Mouse (Mus musculus) cerebellum, postnatal 36 days (tissue): ENCODE results near the gene Crtc1.

Source experiments
- DNase-seq, 2 experiments: peaks; one replicate each; pipeline ENCODE4 v3.0.0; 2021 to 2022; ENCODE audit warnings: mixed read lengths in 2 of 2

Crtc1 gene

DNA sequence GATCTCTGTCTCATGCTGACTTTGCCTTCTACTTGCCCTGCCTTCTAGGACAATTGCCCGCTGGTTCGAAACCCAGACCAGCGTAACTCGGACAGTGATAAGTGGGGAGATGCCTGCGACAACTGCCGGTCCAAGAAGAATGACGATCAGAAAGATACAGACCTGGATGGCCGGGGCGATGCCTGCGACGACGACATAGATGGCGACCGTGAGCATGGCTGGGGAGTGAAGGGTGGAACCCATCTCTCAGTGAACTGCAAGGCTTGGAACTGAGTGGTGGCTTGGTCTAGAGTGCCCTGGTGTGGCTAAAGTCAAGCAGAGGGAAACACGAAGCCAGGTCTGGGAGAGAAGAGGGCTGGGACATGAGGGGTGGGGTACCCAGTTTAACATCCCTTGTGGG is 62.3 kb downstream of the Crtc1 start:
- peak in 1 of 2 experiments; percentile 17 for DNase-seq

DNA sequence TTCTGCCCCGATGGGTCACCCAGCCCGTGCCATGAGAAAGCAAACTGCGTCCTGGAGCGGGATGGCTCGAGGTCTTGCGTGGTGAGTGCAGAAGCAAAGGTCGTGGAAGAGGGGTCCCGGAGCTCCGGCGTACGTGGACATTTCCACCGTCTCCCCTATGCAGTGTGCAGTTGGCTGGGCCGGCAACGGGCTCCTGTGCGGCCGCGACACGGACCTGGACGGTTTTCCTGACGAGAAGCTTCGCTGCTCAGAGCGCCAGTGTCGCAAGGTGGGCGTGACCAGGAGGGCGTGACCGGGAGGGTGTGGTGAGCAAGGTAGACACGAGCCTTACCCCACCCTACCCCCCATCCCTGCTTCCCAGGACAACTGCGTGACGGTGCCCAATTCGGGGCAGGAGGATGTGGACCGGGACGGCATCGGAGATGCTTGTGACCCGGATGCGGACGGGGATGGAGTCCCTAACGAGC is 63.1 kb downstream of the Crtc1 start:
- peak in 1 of 2 experiments; percentile 22 for DNase-seq

DNA sequence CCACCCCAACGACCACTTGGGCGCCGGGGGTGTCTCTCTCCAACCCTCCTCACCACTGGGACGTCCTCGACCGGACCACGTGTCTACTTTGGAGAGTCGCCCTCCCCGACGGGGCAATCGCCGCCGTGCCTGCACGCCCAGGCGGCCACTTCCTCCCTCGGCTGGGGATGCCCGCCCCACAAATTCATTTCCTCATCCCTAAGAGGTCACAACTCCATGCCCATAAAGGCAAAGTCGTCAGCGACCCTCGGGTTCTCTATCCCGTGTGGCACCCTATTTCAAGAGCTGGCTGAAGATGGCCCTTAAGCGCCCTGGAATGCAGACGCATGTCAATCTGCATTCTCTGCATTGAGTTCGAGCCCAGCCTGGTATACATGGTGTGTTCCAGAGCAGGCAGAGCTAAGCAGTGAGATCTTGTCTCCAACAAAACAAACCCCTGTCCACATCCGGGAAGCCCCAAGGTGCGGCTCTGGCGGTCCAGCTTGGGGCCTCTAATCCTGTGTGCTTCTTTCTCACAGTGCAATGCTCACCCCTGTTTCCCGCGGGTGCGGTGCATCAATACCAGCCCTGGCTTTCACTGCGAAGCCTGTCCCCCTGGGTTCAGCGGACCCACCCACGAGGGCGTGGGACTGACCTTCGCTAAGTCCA is 64.0 kb downstream of the Crtc1 start:
- DNase-seq, result peak; percentile 9 to 17

DNA sequence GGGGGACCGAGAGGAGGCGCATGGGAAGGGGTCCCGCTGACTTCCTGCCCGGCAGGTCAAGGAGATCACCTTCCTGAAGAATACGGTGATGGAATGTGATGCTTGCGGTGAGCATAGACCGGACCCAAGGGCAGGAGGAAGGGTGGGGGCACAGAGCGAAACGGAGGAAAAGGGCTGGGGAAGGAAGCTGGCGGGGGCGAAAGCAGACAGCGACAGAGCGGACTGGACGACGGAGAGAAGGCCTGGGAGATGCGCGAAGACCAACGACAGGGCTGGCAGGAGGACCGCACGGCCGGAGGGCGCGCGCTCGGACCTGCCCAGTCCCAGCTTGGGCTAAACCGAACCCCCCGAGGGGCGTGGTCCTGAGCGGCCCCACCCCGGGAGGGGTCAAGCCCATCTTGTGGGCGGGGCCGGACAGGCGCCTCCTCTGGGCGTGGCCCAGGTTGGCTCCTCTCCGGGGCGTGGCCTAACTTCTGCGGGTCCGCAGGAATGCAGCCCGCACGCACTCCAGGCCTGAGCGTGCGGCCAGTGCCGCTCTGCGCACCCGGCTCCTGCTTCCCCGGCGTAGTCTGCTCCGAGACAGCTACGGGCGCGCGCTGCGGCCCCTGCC is 65.0 kb downstream of the Crtc1 start:
- DNase-seq, result peak; percentile 77 to 88

DNA sequence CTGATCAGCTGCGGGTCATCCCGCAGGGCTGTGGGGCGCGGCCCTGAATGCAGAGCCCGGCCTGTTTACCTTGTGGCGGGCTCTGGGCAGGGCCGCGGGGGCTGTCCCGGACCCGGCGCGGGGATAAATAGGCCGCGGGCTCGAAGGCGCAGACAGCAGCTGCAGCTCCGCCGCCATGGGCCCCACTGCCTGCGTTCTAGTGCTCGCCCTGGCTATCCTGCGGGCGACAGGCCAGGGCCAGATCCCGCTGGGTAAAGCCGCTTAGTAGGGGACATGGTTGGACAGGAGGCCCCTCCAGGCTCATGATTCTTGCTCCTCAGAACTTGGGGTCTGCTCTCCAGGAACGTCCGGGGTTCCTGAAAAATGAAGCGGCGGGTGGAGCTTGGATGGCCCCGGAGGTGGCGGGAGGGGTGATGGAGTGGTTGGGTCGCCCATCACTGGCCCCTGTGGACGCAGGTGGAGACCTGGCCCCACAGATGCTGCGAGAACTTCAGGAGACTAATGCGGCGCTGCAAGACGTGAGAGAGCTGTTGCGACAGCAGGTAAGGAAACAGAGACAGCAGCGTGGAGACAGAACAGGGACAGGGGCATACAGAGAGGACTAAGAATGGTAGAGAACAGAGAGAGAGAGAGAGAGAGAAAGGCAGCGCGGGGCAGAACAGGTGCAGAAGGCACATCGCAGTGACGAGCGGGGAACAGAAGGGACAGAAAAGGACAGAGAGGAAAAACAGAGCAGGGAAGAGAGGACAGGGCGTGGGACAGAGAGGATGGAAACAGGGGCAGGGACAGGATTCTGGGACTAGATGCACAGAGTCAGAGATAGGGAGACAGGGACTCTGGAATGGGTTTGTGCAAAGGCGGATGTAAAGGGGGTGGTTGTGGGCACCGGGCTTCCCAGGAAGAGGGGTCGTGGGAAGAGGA is 65.7 kb downstream of the Crtc1 start, which contains the start of gene Comp:
Gene Comp (plus strand): TSS at position 162 of the 921 bp plus-strand sequence.
- peak; percentile 24 to 45 for DNase-seq

DNA sequence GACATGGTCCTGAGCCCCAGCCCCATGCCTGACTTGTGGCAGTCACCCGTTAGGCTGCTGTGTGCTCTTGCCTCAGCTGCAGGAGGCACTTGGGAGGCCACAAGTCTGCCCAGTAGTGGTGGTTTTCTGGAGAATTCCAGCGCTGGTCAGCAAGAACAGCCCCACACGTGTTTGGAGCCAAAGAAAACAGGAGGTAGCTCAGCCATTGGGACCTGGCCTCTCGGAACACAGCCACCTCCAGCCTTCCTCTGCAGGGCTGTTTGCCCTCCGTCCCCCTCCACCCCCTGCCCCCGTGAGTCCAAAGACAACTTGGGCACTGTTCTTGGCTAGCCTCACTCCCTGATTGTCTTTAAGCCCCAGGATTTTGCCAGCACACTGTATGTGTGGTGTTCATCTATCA is 67.4 kb downstream of the Crtc1 start:
- DNase-seq, result no peak

DNA sequence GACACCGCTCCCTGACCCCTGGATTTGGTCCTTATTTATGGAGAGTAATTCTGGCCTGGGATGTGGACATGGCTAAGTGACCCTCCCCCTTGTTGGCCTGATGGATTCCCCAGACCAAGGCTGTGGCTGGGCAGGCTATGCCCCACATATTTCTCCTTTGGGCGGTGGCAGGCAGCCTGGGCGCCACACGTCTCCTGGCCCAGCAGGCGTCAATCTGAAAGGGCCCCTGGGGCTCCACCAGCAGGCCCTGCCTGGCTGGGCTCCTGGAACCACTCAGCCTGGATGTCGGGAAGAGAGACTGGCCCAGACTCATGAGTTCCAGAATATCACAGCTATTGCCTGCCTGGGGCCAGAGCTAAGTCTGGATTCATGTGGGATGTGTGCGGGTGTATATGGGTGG is 68.9 kb downstream of the Crtc1 start:
- no peak for DNase-seq

DNA sequence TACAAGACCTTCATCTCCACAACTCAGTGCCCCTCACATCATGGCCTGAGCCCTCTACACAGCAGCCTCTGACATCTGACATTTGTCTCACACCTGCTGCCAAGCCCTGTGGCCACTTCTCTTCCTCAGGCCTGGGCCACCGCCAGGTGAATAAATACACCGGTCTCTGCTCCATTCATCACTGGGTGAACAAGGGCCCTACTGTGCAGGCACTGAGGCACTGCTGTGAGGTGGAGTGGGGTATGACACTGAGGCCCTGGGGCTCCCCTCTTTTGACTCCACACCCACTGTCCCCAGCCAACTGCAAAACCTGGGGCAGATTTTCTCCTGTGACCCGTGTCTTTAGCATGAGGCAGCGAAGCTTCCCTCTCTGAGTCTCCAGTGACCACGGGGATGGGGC is 72.8 kb downstream of the Crtc1 start:
- no peak for DNase-seq

DNA sequence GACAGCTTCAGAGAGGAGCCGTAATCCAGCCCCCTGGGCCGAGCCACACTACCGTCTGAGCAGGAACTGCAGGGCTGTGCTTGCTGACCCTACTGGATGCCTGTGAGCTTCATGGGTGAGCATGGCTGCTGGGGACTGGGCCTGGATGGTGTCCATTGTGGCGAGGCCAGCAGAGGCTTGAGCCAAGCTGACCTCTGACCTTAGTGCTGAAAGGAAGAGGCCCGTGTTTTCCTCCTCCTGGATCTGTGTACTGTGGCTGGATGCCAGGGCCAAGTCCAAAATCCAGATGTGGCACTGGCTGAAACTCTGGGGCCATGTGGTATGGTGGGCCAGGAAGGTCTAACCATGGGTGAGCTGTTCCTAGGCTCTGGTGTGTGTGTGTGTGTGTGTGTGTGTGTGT is 75.3 kb downstream of the Crtc1 start:
- DNase-seq, result no peak

DNA sequence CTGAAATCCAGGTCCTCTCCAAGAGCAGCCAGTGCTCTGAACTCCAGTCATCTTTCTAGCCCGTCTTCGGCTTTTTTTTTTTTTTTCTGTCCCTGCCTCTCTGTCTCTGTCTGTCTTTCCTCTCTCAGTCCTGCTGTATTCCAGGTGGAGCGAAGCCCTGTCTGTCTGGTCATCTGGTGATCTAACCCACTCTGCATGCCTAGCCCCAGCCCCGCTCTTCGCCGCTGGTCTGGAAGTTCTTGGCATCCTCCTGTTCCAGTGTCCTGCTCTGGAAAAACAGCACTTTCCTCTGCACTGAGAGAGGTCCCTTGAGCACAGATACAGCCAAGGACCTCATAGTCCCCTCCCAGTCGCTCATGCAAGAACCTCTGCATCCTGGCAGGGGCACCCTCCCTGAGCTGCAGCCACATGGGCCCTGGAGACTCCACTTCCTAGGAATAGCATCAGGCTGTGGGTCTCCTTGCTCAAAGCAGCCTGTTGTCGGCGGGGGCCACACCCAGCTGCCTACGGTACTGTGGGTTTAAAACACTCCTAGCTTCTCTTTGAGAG is 77.8 kb downstream of the Crtc1 start:
- no peak for DNase-seq

DNA sequence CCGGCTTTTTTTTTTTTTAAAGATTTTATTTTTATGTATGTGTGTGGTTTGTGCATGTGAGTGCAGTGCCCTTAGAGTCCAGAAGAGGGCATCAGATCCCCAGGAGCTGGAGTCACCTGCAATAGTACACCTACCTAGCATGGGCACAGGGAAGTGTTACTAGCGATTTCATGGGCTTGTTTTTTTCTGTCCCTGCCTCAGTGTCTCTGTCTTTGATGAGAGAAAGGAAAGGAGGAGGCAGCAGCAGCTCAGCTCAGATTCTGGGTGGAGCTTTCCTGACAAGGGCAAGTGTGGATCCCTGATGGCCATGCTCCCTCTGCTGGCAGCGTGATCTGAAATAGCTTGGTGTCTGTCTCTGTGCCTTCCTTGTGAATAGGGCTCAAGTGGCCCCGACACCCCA is 78.6 kb downstream of the Crtc1 start:
- no peak for DNase-seq

DNA sequence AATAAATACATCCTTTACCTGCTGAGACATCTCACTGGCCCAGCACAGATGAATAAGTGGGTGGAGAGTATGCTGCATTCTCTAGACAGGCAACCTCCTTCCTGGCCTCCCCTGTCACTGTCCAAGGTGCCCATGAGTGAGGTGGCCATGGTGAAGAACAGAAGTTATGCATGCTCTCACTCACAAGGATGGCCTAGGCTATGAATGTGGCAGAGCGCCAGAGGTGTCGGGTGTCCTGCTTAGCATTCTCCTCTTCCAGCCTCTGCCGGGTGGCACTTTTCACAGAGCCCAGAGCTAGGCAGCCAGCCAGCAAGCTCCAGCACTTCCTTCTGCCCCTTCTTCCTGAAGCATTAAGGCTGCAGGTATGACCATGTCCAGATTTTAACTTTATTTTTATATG is 80.0 kb downstream of the Crtc1 start:
- DNase-seq, result no peak

DNA sequence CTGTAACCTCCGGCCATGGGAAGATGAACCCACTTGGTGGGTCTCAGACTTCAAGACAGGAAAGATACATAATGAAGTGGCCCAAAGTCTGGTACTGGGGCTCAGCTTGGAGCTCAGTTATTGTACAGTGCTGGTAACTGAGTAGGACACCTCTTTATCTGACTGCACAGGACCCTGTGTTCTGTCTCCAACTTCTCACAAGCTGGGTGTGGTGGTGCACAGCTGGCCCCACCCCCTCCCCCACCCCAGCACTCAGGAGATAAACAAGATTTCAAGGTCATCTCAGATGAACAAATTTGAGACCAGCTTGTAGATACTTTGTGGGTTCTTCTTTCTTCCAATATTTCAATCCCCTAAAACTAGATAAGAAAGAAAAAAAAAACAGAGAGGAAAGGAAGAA is 83.3 kb downstream of the Crtc1 start:
- no peak for DNase-seq

DNA sequence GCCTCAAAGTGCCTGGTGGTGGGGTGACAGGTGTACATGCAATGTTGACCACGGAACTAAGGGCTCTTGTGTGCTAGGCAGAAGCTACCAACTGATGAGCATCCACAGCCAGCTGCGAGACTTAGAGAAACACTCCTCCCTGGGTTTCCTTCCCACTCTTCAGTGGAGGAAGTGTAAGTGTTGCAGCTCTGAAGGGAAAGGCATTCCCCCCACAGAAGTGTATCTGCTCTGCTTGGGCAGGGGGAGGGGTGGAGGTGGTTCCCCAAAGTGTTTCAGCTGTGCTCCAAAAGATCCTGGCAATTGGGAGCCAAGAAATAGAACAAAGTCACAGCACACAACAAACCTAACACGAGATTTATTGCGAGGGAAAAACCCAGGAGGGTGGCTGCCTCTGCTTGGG is 85.4 kb downstream of the Crtc1 start:
- DNase-seq, result no peak

DNA sequence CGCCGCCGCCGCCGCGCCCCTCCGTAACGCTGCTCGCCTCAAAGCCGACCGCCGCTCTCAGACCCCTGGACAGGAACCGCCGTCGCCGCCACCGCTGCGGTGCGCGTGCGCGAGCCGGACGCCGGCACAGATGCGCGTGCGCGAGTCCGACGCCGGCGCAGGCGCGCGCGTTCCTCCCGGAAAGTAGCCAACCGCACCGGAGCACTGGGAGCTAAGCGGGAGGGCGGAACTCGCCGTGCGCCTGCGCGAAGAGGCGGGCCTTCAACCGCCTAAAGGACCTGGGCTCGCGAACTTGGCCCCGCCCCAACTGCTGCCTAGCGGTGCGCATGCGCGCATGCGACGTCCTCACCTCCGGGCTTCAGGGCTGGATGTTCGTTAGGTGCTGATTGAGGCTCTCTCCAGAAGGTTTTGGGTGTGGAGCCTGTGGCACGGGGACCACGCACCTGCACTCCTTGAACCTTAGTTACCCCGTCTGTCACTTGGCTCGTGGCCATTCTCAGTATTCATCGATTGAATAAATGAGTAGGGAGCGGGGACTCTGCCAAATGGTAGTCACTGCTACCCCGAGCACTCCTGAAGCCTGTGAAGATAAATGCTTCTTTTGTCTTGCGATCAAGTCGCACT is 86.1 kb downstream of the Crtc1 start, which contains the start of gene Upf1:
Gene Upf1 (minus strand): TSS at position 85 of the 624 bp plus-strand sequence.
- peak; percentile 100 for DNase-seq

DNA sequence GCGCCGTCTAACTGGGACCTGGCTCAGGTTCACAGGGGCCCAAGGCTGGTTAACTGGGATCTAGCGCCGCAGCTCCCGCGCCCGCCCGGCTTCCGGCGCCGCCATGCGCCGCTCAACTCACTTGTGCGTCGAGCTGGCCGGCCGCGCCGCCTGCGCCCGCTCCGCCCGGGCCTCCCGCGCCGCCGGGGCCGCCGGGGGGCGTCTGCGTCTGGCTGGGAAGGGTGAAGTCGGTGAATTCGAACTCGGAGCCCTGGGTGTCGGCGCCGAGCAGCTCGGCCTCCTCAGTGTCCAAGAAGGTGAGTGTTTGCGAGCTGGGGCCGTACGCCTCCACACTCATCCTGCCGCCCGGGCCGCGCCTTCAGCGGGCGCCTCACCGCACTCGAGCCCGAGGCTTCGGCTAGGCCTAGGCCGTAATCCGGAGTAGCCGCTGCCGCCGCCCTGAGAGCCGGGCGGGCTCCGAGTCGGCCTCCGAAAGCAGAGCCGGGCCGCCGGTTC is 86.7 kb downstream of the Crtc1 start:
- DNase-seq, result no peak

DNA sequence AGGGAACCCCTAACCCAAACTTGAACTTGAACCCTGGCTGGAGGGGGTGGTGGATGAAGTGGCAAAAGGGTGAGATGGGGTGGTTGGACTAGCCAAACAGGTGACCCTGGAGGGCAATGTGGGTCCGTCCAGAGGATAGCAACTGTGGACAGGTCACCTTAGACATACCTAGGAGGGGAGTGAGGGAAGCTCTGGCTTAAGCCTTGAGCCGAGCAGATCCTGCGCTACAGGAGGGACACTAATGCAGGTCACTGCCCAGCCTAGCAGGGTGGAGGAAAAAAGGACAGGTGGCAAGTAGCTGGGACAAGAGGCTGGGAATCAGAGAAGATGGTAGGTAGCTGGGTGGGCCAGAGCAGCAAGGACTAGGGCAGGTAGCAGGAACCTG is 87.4 kb downstream of the Crtc1 start:
- no peak for DNase-seq

DNA sequence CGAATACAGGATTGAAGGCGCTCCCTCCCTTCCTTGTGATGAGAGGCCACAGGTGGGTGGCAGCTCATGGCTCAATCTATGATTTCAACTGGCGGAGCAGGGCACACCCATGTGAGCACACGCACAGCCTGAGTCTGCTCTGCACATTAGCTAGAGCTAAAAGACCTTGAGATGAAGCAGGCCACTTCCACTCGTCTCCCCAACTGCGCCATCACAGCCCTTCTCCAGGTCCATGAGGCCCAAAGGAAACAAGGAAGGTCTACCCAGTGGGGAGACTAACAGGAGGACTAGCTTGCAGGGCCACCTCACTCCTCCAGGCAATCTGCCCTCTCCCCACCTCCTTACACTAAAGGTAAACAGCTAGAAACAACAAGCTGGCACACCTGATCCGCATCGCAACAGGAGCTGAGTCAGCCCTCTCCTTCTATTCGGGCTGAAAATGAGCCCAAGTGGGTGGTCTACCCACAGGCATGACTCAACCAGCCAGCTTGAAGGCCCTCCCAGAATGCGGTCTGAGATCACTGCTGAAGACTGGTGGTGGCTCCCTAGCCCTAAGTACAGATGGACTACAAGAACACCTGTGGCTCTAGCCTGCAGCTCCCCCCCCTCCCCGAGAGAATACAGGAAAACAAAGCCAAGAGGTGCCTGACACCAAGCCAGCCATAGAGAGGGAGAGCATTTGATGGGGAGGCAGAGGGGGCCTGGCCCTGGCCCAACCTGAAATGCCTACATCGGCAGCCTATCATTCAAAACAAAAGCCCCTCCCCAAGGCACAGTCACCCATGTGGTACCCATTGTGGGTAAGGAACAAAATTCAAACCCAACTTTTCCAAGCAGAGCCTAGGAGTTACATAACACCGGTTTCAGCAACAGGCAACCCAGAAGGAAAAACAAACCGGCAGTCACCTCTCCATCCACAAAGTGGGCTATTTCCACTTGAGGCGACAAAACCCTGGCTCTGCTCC is 88.1 kb downstream of the Crtc1 start:
- DNase-seq, result peak; percentile 53 to 57

DNA sequence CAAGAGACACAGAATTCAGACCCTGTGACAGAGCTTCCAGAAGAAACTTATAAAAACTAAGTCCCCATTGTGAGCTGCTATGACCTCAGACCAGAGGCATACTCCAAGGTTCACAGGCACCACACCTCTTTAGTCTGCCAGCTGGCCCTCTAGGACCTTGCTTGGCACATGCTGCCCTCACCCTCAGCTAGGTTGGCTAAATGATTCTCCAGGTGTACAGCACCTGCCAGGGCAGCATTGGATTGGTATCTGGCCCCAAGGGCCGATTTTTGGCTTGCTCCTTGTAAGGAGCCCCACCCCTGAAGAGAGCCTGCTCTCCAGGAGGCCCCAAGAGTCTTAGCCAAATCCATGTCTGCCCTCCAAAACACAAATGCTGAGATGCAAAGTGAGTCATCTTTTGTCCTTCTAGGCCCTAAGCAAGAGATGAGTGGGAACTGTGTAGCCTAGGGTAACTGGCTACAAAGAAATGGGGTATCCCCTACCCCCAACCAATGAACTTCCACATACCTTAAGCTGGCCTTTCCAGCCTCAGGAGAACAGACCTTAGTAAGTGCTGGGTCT is 91.4 kb downstream of the Crtc1 start:
- no peak for DNase-seq

DNA sequence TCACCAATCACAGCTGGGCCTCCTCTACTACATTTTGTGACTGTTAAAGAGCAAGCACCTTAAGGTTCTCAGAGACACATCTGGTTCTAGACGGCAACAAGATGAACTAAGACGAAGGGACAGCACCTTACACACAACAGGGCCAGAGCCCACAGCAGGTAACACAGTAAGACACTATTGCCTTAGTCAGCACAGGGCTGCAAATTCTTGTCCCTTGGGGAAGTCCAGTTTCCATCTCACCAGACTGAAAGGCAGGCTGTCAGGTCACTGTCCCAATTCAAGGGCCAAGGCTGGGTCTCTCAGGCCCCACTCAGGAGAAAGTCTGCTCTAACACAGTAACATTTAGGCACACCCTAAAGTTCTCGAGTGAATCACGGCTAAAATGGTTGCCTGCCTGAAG is 91.9 kb downstream of the Crtc1 start:
- DNase-seq, result no peak

DNA sequence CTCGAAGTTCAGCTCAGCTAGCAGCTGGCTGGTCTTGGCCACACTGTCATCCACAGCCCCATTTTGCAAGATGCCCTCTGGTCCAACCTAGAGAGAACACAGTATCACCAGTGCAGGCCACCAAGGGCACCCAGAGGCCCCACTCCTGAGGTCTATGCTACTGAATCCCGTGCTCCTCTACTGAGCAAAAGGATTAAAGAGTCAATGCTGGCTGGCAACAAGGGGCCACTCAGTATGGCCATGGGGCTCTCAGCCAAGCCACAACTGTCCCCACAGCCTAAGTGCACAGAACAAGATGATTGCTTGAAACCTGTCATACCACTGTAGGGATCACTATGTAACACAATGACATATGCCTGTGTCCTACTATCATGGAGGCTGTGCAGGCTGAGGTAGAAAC is 95.1 kb downstream of the Crtc1 start:
- no peak for DNase-seq
